Mouse (Mus musculus) limb, embryonic 15.5 days (tissue): Measurements from ENCODE around the gene Ms4a4b. TPM values are rescaled to one million over a fixed set of nuclear protein-coding genes. Genes with fewer than 3 reads are reported as not detected.
"Not testable (repeated sequence)": the region's sequence is repeated elsewhere in the genome, so short reads cannot be mapped to it uniquely, and the experiment has no call there.

Source experiments
- ATAC-seq: fragments of 200-750 bp; cut with Nextera tagmentation; 2 replicates; pipeline ENCODE4 v1.8.0; 2017; ENCODE audit warnings: low read depth, moderate TSS enrichment; ENCODE audit not compliant: insufficient number of reproducible peaks, low FRiP score, low TSS enrichment
- H3K27ac ChIP-seq: fragments of 300-500 bp; sonication (generic); 2 replicates; pipeline ENCODE4 v1.5.1; 2015; ENCODE audit warnings: moderate library complexity, mild to moderate bottlenecking, inconsistent platforms
- H3K27me3 ChIP-seq: fragments of 300-500 bp; sonication (generic); 2 replicates; pipeline ENCODE4 v1.6.1; 2015; ENCODE audit warnings: inconsistent platforms
- H3K36me3 ChIP-seq: fragments of 300-500 bp; sonication (generic); 2 replicates; pipeline ENCODE4 v1.6.1; 2015; ENCODE audit warnings: inconsistent platforms
- H3K4me1 ChIP-seq: fragments of 300-500 bp; sonication (generic); 2 replicates; pipeline ENCODE4 v1.6.1; 2015; ENCODE audit warnings: inconsistent platforms
- H3K4me2 ChIP-seq: fragments of 300-500 bp; sonication (generic); 2 replicates; pipeline ENCODE4 v1.6.1; 2015; ENCODE audit warnings: mild to moderate bottlenecking, inconsistent platforms
- H3K4me3 ChIP-seq: fragments of 300-500 bp; sonication (generic); 2 replicates; pipeline ENCODE4 v1.5.1; 2015; ENCODE audit warnings: mild to moderate bottlenecking, inconsistent platforms
- H3K9ac ChIP-seq: fragments of 300-500 bp; sonication (generic); 2 replicates; pipeline ENCODE4 v1.6.1; 2015; ENCODE audit warnings: inconsistent platforms
- H3K9me3 ChIP-seq: fragments of 300-500 bp; sonication (generic); 2 replicates; pipeline ENCODE4 v1.6.1; 2016; ENCODE audit warnings: inconsistent platforms
- WGBS: fragments of 180-500 bp; shearing (Covaris S2); methylation state at CpG from one replicate; pipeline ENCODE4 v1.1.7; 2015; 5-methylcytosine and 5-hydroxymethylcytosine counted together
- polyA plus RNA-seq: library from polyadenylated mRNA; unstranded; fragments of >200 nt; fragmentation: Nextera tagmentation; extraction: Ambion mirVana; gene quantifications from 2 replicates; pipeline ENCODE4 v1.2.1, GENCODE M21; 2015

Ms4a4b gene
- polyA plus RNA-seq, 1 experiment from 2014 or later = 0.27 TPM

GRCm38 (mm10) chr19:11459041-11459440 is 15.7 kb downstream of the Ms4a4b start:
- 84% methylated on average over 4 of the region's 4 CpGs for WGBS
- ATAC-seq, H3K4me2 ChIP-seq, H3K27me3 ChIP-seq, H3K4me1 ChIP-seq, H3K27ac ChIP-seq, H3K9me3 ChIP-seq, H3K9ac ChIP-seq, H3K36me3 ChIP-seq, H3K4me3 ChIP-seq: not testable (repeated sequence)

- H3K36me3 ChIP-seq, H3K9me3 ChIP-seq, H3K9ac ChIP-seq, H3K4me2 ChIP-seq, ATAC-seq, H3K27me3 ChIP-seq, H3K4me1 ChIP-seq, H3K27ac ChIP-seq, H3K4me3 ChIP-seq: not testable (repeated sequence)
- WGBS = 56% methylated on average over 1 of the region's 1 CpGs
Measured at GRCm38 (mm10) chr19:11464795-11465194, 21.4 kb downstream of the Ms4a4b start.

DNA sequence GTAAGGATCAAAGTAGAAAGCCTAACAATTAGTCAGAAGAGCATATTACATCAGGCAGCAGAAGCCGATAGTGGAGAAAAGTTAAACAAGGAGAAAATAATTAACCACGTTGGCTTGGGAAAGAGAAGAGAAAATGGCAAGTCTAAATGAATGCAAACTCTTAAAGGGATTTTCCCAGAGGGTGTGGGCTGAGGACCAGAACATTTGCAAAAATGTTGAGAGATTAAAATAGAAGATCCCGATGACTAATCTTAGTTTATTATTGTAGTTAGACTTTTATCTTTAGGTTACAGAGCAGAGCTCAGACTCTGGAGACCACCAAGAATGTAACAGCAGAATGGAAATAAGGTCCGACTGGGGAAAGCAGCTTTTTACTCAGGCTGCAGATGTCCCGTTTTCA is 23.1 kb downstream of the Ms4a4b start:
- Histone ChIP-seq H3K27me3 (no peaks in the 10 kb centered on the region), H3K36me3 (no peaks in the 10 kb centered on the region), H3K9me3 (no peaks in the 10 kb centered on the region), H3K4me3 (no peak overlapping the region), H3K27ac (no peak overlapping the region), H3K9ac (no peak overlapping the region), H3K4me2 (no peak overlapping the region), H3K4me1 (no peaks in the 10 kb centered on the region)
- WGBS = 64% methylated on average over 5 of the region's 5 CpGs
- ATAC-seq = no peak

GRCm38 (mm10) chr19:11468361-11468760 is 25.0 kb downstream of the Ms4a4b start:
- not testable (repeated sequence) for H3K4me3 ChIP-seq, H3K4me2 ChIP-seq, H3K36me3 ChIP-seq, H3K27me3 ChIP-seq, H3K9ac ChIP-seq, H3K27ac ChIP-seq, ATAC-seq, H3K9me3 ChIP-seq, H3K4me1 ChIP-seq
- 60% methylated on average over 1 of the region's 1 CpGs for WGBS

GRCm38 (mm10) chr19:11469215-11469614 is 25.9 kb downstream of the Ms4a4b start, which contains the start of gene Ms4a6c:
Gene Ms4a6c (plus strand): TSS chr19:11469366.
- H3K4me1 ChIP-seq, H3K9ac ChIP-seq, H3K9me3 ChIP-seq, H3K4me2 ChIP-seq, H3K27ac ChIP-seq, ATAC-seq, H3K36me3 ChIP-seq, H3K27me3 ChIP-seq, H3K4me3 ChIP-seq: not testable (repeated sequence)
- WGBS = 92% methylated on average over 4 of the region's 4 CpGs

DNA sequence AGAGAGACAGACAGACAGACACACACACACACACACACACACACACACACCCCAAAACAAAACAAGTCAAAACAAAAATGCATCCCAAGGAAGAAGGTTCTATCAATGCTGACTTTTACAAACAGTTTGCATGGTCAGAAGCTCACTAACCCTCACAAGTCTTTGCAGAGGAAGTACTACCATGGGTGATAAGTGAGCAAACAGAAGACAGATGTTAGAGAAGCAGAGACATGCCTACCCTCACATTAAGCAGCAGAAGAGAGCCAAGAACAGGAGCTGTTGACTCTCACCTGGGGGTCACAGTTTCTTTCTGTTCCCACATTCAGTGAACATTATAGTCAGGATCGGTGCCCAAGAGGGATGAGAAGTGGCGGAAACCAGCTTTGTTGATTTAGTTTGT is 36.4 kb downstream of the Ms4a4b start:
- no peak overlapping the region for H3K9ac ChIP-seq
- WGBS = 89% methylated on average over 2 of the region's 2 CpGs
- H3K36me3 ChIP-seq = no peaks in the 10 kb centered on the region
- no peaks in the 10 kb centered on the region for H3K9me3 ChIP-seq
- no peak overlapping the region for H3K4me2 ChIP-seq
- no peaks in the 10 kb centered on the region for H3K4me1 ChIP-seq
- H3K27ac ChIP-seq = no peak overlapping the region
- no peak for ATAC-seq
- no peaks in the 10 kb centered on the region for H3K27me3 ChIP-seq
- no peak overlapping the region for H3K4me3 ChIP-seq

DNA sequence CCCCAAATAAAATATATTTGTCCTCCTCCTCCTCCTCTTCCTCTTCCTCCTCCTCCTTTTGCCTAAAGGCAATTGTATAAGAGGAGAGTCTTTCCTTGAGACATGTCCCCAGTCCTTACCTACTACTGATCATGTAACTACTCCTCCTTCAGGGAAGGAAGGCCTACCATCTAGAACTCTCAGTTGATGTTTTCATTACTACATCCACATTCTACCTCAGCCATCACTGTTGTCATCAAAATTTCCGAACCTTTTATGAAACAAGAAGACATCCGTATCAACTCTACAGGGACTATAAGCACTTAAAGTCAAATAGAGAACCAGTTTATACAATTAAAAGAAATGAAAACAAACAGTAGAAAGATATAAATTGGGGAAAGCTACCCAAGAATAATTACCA is 39.3 kb downstream of the Ms4a4b start:
- Histone ChIP-seq H3K4me3 (no peak overlapping the region), H3K27ac (no peak overlapping the region)
- 86% methylated on average over 2 of the region's 2 CpGs for WGBS

DNA sequence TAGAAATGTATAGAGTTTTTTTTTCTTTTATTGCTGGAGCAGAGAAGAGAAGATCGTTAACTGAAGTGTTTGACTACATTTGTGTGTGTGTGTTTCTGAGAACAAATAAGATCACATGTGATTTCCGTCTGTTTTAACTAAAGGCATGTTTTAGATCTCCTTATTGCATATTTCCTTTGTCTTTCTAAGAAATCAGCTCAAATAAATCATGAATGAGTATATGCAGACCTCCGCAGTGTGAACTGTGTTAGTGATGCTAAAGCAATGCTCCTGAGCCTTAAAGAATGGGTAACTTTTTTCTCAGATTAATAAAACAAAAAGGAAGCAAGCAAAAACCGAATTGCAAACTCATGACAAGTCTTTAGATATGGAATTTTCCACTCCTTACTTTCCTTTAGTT is 40.6 kb downstream of the Ms4a4b start:
- no peak for ATAC-seq
- H3K9me3 ChIP-seq = no peaks in the 10 kb centered on the region
- H3K4me2 ChIP-seq = no peak overlapping the region
- H3K9ac ChIP-seq = no peak overlapping the region
- H3K27me3 ChIP-seq = no peaks in the 10 kb centered on the region
- no peak overlapping the region for H3K4me3 ChIP-seq
- 68% methylated on average over 4 of the region's 4 CpGs for WGBS
- H3K36me3 ChIP-seq = no peaks in the 10 kb centered on the region
- no peaks in the 10 kb centered on the region for H3K4me1 ChIP-seq
- no peak overlapping the region for H3K27ac ChIP-seq

More for the DNA sequence above, 39.3 kb downstream of the Ms4a4b start:
- no peaks in the 10 kb centered on the region for H3K4me1 ChIP-seq
- no peak overlapping the region for H3K4me2 ChIP-seq
- no peaks in the 10 kb centered on the region for H3K36me3 ChIP-seq
- ATAC-seq = no peak
- no peaks in the 10 kb centered on the region for H3K27me3 ChIP-seq
- H3K9me3 ChIP-seq = no peaks in the 10 kb centered on the region
- no peak overlapping the region for H3K9ac ChIP-seq

DNA sequence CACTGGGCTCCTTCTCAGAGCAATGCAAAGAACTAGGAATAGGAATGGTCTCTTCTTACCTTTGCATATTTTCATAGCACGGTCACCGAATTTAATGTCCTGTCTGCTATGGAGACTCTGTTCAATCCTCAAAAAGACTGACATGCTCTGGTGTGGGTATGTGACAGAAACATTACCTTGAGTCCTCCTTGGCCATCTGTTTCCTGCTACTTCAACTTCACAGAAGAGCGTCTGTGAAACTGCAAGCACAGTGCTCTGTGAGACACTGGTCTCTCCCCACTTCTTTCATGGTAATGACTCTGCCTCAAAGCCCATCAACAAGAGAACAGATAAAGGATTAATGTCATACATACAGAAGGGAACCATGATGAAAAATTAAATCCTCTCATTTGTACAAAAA is 41.0 kb downstream of the Ms4a4b start:
- no peak overlapping the region for H3K9ac ChIP-seq
- H3K4me1 ChIP-seq = no peaks in the 10 kb centered on the region
- H3K27ac ChIP-seq = no peak overlapping the region
- no peaks in the 10 kb centered on the region for H3K36me3 ChIP-seq
- no peak overlapping the region for H3K4me2 ChIP-seq
- WGBS = 78% methylated on average over 3 of the region's 3 CpGs
- no peaks in the 10 kb centered on the region for H3K9me3 ChIP-seq
- no peak overlapping the region for H3K4me3 ChIP-seq
- H3K27me3 ChIP-seq = no peaks in the 10 kb centered on the region
- no peak for ATAC-seq

DNA sequence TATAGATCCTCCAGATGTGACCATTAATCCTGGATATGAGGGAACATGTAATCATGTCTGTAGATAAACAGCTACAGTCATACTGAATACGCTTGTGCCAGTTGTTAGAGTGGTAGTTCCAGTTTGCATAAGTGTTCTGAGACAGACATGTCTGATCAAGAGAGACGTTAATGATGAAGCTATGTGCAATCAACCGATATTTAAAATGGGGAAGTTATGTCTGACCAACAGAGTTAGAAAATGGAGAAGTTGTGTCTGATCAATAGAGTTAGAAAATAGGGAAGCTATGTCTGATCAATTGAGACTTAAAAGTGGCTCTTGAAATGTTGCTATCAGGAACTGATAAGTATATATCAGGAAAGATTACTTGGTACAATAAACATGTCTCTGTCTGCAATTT is 41.9 kb downstream of the Ms4a4b start:
- Histone ChIP-seq H3K4me1 (no peaks in the 10 kb centered on the region), H3K9me3 (no peaks in the 10 kb centered on the region), H3K27me3 (no peaks in the 10 kb centered on the region), H3K36me3 (no peaks in the 10 kb centered on the region), H3K27ac (no peak overlapping the region), H3K4me2 (no peak overlapping the region), H3K9ac (no peak overlapping the region), H3K4me3 (no peak overlapping the region)
- ATAC-seq = no peak
- WGBS = 74% methylated on average over 3 of the region's 3 CpGs

- Histone ChIP-seq H3K9me3 (no peaks in the 10 kb centered on the region), H3K4me1 (no peaks in the 10 kb centered on the region), H3K27ac (no peak within 1 kb of the TSS), H3K9ac (no peak within 1 kb of the TSS), H3K36me3 (no peaks in the 10 kb centered on the region), H3K4me3 (no peak within 1 kb of the TSS), H3K27me3 (no peaks in the 10 kb centered on the region), H3K4me2 (no peak within 1 kb of the TSS)
- no peak for ATAC-seq
- WGBS = 72% methylated on average over 2 of the region's 2 CpGs
Measured at GRCm38 (mm10) chr19:11485746-11486145, 42.4 kb downstream of the Ms4a4b start, which contains the start of gene Gm8369. Gene Gm8369 (plus strand): TSS chr19:11485938.

DNA sequence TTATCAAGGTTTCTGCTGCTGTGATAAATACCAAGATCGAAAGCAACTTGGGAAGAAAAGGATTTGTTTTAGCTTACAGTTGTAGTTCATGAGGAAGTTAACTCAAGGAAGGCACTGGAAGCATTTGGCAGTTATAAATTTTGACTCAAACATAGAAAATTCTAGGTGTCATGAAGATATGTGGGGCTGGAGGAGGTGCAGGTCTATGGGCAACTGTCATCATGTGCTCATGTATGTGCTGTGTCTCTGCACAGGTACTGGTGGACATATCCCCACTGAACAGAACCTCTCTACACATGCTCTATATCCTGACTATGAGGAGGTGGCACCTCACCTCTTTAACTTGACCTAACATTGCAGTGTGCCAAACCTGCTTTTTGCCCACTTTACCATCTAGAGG is 43.2 kb downstream of the Ms4a4b start:
- Histone ChIP-seq H3K4me1 (no peaks in the 10 kb centered on the region), H3K4me2 (no peak overlapping the region), H3K9ac (no peak overlapping the region), H3K4me3 (no peak overlapping the region), H3K27ac (no peak overlapping the region), H3K36me3 (no peaks in the 10 kb centered on the region), H3K27me3 (no peaks in the 10 kb centered on the region), H3K9me3 (no peaks in the 10 kb centered on the region)
- 89% methylated on average over 1 of the region's 1 CpGs for WGBS
- no peak for ATAC-seq

- H3K36me3 ChIP-seq = no peaks in the 10 kb centered on the region
- ATAC-seq = no peak
- 61% methylated on average over 4 of the region's 4 CpGs for WGBS
Measured at GRCm38 (mm10) chr19:11491406-11492189, 48.2 kb downstream of the Ms4a4b start.

More at GRCm38 (mm10) chr19:11491406-11492189, 48.2 kb downstream of the Ms4a4b start:
- H3K4me2 ChIP-seq = no peak overlapping the region
- H3K27me3 ChIP-seq = no peaks in the 10 kb centered on the region
- H3K4me1 ChIP-seq = no peaks in the 10 kb centered on the region
- H3K9me3 ChIP-seq = no peaks in the 10 kb centered on the region
- H3K4me3 ChIP-seq = no peak overlapping the region
- no peak overlapping the region for H3K9ac ChIP-seq
- H3K27ac ChIP-seq = no peak overlapping the region
